Mouse (Mus musculus) left cerebral cortex, adult 2 months (tissue): ENCODE results near the gene Cdkn2d. TPM values are rescaled to one million over a fixed set of nuclear protein-coding genes. Genes with fewer than 3 reads are reported as not detected.
"Not testable (repeated sequence)": the region's sequence is repeated elsewhere in the genome, so short reads cannot be mapped to it uniquely, and the experiment has no call there.

Experiments
- DNase-seq, 2 experiments: peaks; one replicate each; pipeline ENCODE4 v3.0.0; 2021 to 2022; ENCODE audit warnings: low spot score in 2 of 2, mixed read lengths in 1 of 2; ENCODE audit errors: extremely low spot score in 1 of 2
- H3K27ac ChIP-seq: fragments of 200-600 bp; 2 replicates; pipeline ENCODE4 v1.8.1; 2022
- H3K4me3 ChIP-seq: fragments of 200-600 bp; 2 replicates; pipeline ENCODE4 v1.8.1; 2022
- CTCF ChIP-seq: fragments of 200-600 bp; IDR thresholded peaks from 2 replicates; pipeline ENCODE4 v1.8.1; 2022; ENCODE audit warnings: antibody characterized with exemption, mild to moderate bottlenecking, moderate library complexity
- intact Hi-C: fragments of 180-260 bp; cut with DNase I; formaldehyde crosslinking; loops from one replicate; pipeline ENCODE4 v1.15.1; 2025
- total RNA-seq, 2 experiments: library from RNA; stranded (reverse); gene quantifications; 2 replicates each; pipeline ENCODE4 v1.2.3; 2021

Gene Cdkn2d
- total RNA-seq, 2 experiments from 2014 or later, result 47.9 to 54.6 TPM

DNA sequence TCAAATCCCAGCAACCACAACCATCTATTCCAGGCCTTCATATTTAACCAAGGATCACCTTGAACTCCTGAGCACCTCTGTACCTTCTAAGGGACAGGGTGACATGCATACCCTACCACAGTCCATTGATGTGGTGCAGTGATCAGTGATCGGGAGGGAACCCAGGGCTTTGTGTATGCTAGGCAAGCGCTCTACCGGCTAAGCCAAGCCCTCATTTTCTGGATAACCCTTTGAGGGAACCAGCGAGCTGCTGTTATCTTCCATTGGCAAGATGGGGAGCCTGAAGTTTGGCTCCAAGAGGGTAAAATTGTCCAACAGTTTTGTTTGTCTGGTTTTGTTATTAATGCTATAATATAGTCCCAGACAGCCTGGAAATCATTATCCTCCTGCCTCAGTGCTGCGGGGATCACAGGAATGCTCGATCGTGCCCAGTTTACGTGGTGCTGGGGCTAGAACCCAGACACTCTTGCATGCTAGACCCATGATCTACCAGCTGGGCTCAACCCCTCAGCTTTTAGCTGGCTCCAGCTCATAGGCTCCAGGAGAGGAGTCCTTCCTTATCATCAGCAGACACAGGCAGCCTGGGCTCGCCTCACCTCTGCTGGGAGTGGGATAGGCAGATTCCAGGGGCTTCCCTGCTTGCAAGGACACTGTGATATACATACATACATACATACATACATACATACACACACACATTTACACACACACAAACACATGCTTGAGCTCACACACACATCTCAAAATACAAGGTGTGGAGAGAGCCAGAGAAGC, 23.3 kb upstream of the Cdkn2d start:
- DNase-seq, result no peak
- no peak overlapping the region for H3K4me3 ChIP-seq
- intact Hi-C loops, result no loop called here
- no peak for TF ChIP-seq CTCF
- no peak overlapping the region for H3K27ac ChIP-seq

DNA sequence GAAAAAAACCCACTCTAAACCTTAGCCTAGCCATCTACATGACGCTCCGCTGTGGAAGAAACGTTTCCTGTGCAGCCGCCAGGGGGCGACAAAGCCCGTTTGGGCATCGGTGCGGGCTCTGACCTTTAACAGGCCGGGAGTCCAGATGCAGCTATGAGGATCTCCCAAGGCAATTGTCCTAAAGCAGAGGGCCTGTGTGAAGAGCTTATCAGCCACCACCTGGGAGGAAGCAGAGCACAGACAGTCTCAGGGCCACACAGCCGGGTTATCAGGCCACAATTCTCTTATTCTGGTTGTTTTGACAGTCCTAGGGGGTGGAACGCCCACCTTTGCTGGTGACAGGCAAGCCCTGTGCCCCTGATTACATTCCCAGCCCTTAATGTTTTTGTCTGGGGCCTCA, 22.2 kb upstream of the Cdkn2d start:
- peak; percentile 80 to 85 for DNase-seq
- Histone ChIP-seq H3K4me3 (no peak overlapping the region), H3K27ac (no peak overlapping the region)
- intact Hi-C loops, result loop anchor here (1.0 to 2.0 kb wide), 2 partner anchors 44 to 97 kb away; partner anchors contain the start of gene Qtrt1
- peak; percentile 95 for TF ChIP-seq CTCF

DNA sequence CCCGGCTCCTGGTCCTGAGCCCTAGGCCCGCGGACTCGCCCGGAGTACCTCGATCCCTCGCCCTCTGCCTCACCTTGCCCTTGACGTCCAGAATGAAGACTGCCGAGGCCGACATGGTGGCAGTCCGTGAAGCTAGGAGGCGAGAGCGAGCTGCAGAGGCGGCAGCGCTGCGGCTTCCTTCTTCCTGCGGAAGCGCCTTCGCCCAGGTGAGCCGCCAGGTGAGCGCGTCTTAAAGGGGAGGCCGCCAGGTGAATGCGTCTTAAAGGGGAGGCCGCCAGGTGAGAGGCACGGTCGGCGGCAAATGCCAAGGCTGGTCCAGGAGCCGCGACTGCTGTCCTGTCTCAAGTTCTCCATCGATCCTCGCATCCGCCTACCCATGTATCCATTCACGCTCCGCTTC, 20.9 kb upstream of the Cdkn2d start, which contains the start of gene Ap1m2:
Ap1m2 (minus strand) TSS at position 204 of the 400 bp plus-strand sequence.
- intact Hi-C loops, result loop anchor here (2.0 kb wide), 1 partner anchor 99 kb away; the partner anchor contains the start of gene Qtrt1
- no peak for TF ChIP-seq CTCF
- H3K27ac ChIP-seq, result no peak within 1 kb of the TSS
- H3K4me3 ChIP-seq, result peak within 1 kb of the TSS; percentile 36
- no peak for DNase-seq

DNA sequence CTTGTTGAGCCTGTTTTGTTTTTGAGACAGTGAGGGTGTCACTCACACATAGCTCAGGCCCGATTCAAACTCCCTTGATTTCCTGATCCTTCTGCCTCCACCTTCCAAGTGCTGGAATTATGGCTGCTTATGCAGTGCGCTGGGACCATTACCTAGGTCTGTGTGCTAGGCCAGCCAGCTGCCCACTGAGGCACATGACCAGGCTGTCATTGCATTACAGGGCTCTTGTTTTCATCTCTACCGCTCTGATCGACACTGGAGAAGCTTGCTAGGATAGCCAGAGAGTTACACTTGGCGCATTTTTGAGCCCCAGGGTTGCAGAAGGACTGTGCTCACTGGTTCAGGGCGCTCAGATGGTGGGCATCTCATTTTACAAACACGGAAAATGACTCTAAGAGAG, 20.5 kb upstream of the Cdkn2d start:
- no peak for TF ChIP-seq CTCF
- no peak for DNase-seq
- intact Hi-C loops, result loop anchor here (2.0 kb wide), 1 partner anchor 99 kb away; the partner anchor contains the start of gene Qtrt1
- H3K27ac ChIP-seq, result no peak overlapping the region
- H3K4me3 ChIP-seq, result peak overlapping the region; percentile 36

DNA sequence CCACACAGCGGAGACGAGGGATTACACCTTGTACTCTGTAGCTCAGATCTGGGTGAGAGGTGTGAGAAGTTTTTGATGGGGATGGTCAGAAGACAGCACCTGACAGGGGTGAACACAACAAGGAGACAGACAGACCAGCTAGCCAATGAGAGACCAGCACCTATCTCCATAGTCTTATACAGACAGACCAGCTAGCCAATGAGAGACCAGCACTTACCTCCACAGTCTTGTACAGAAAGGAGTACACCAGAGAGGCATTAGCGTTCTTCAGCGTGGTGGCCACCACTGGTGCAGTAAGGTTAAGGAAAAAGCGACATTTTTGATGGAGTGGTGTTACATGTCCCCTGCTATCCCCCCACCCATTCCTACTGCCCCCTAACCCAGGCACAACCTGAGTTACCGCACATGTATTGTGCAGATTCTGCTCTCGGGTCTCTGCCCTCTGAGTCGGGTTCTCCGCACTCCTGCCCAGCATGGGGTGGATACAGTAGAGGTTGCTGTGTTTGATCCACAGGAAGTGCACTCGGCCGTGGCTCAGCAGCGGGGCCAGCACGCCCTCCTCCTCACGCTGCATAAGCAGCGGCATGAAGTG, 18.0 kb upstream of the Cdkn2d start:
- TF ChIP-seq CTCF, result no peak
- no peak overlapping the region for H3K27ac ChIP-seq
- intact Hi-C loops, result no loop called here
- no peak for DNase-seq
- H3K4me3 ChIP-seq, result no peak overlapping the region

DNA sequence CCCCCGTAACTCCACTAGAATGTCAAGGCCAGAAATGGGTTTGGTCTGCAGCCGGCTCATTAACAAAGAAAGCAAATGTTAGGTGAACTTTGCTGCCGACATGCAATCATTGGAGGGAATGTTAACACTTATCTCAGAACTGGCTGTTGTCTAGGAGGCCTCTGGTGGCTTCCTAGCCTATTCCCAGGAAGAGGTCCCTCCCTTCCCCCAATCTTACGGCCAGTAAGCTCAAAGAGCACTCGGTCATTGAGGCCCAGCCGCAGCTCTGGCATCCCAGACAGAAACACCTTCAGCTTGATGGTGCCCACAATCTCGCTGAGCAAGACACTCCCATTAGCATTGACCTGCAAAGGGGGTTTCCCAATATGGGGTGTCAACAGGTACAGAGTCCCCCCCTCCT, 13.9 kb upstream of the Cdkn2d start:
- no peak overlapping the region for H3K27ac ChIP-seq
- no peak for TF ChIP-seq CTCF
- H3K4me3 ChIP-seq, result no peak overlapping the region
- intact Hi-C loops, result no loop called here
- no peak for DNase-seq

DNA sequence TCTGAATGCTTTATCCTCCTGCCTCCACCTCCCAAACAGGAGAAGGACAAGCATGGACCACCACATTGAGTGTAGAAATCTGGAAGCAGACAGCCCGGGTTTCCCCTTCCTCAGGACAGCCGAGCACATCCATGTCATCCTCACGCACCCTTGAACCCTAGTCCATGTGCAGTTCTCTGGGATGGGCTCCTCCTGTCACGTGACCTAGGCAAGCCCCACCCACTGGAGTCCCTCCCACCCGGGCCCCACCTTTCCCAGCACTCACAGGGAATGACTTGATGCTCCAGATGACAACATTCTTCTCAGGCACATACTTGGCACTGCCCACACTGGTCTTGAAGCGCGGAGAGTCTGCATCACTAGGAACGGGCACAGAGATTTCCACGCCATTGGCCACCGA, 7.8 kb upstream of the Cdkn2d start:
- no peak for TF ChIP-seq CTCF
- Histone ChIP-seq H3K27ac (no peak overlapping the region), H3K4me3 (no peak overlapping the region)
- intact Hi-C loops, result no loop called here
- no peak for DNase-seq

DNA sequence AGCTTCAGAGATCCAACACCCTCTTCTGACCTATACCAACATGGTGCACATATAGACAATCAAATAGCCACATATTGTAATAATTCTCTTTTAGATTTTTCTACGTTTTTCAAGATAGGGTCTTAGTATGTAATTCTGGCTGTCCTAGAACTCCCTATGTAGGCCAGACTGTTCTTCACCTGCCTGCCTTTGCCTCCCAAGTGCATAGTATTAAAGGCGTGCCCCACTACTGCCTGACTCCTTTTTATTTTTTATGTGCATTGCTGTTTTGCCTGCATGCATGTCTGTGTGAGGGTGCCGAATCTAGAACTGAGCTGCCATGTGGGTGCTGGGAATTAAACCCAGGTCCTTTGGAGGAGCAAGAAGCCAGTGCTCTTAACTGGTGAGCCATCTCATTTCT, 1.1 kb upstream of the Cdkn2d start:
- H3K4me3 ChIP-seq, result no peak overlapping the region
- intact Hi-C loops, result loop anchor here (5.0 kb wide), 1 partner anchor 75 kb away; the partner anchor contains the start of gene Ilf3
- no peak for DNase-seq
- no peak overlapping the region for H3K27ac ChIP-seq
- no peak for TF ChIP-seq CTCF

DNA sequence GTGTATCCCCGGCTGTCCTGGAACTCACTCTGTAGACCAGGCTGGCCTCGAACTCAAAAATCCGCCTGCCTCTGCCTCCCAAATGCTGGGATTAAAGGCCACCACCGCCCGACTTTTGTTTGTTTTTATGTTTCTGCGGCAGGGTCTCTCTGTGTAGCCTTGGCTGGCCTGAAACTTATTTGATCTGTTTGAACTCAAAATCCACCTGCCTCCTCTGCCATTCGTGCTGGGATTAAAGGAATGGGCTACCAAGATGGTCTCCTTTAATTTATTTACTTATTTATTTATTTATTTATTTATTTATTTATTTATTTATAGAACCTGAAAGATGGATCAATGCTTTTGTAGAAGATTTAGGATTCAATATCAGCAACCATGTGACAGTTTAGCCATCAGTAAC, 661 bp upstream of the Cdkn2d start:
- intact Hi-C loops, result loop anchor here (1.0 to 5.0 kb wide), 2 partner anchors 27 to 75 kb away; partner anchors contain the start of genes Atg4d and Ilf3
- not testable (repeated sequence) for H3K27ac ChIP-seq, DNase-seq
- peak overlapping the region; percentile 45 for H3K4me3 ChIP-seq

DNA sequence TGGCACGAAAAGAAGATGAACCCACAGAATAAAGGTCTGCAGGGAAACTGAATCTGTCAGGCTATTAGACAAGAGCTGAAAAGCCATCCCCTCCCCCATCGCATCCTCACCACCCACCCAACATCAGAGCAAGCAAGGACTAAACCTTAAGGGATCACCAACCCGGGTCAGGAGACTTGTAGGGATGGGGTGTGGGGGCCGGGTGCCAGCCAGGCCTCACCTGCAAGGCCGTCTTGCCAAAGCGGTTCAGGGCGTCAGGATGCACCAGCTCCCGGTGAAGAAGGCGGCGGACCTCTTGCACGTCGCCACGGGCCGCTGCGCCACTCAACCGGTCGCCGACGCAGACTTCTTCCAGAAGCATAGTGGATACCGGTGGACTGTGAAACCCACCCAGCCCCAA, 618 bp downstream of the Cdkn2d start:
- intact Hi-C loops, result loop anchor here (5.0 kb wide), 1 partner anchor 77 kb away; the partner anchor contains the start of gene Ilf3
- Histone ChIP-seq H3K4me3 (peak overlapping the region; percentile 86), H3K27ac (peak overlapping the region; percentile 95)
- no peak for DNase-seq
- no peak for TF ChIP-seq CTCF

DNA sequence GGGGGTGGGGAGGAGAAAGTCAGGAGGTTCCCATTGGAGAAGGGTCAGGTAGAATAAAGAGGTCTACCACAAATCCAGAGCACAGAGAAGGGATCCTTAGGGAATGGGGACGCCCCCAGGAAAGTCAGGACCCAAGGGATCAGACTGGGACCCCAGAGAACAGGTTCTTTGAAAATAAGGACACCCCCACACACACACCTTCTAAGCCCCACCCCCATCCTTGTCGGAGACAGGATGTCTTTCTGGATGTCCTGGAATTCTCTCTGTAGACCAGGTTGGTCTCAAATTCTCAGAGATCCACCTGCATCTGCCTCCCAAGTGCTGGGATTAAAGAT, 1.9 kb downstream of the Cdkn2d start:
- H3K27ac ChIP-seq, result no peak overlapping the region
- no peak for TF ChIP-seq CTCF
- no peak for DNase-seq
- no peak overlapping the region for H3K4me3 ChIP-seq
- intact Hi-C loops, result loop anchor here (2.0 kb wide), 1 partner anchor 51 kb away; the partner anchor contains the start of gene Keap1
